Mouse (Mus musculus) midbrain, embryonic 11.5 days (tissue): Measurements from ENCODE around the gene Erv3. TPM values are rescaled to one million over a fixed set of nuclear protein-coding genes. Genes with fewer than 3 reads are reported as not detected.

Source experiments
- ATAC-seq: fragments of 200-750 bp; cut with Nextera tagmentation; 2 replicates; pipeline ENCODE4 v1.8.0; 2017; ENCODE audit warnings: moderate TSS enrichment, moderate library complexity; ENCODE audit not compliant: low FRiP score
- DNase-seq: peaks from one replicate; pipeline ENCODE4 v3.0.0; 2015; ENCODE audit warnings: low spot score; ENCODE audit errors: missing footprints
- H3K27ac ChIP-seq: fragments of 300-500 bp; sonication (generic); 2 replicates; pipeline ENCODE4 v1.5.1; 2014; ENCODE audit warnings: low read depth, low read length
- H3K27me3 ChIP-seq: fragments of 300-500 bp; sonication (generic); 2 replicates; pipeline ENCODE4 v1.6.1; 2014; ENCODE audit warnings: mild to moderate bottlenecking, low read length, moderate library complexity, mixed read lengths; ENCODE audit not compliant: control insufficient read depth, insufficient read depth
- H3K36me3 ChIP-seq: fragments of 300-500 bp; sonication (generic); 2 replicates; pipeline ENCODE4 v1.6.1; 2014; ENCODE audit warnings: mild to moderate bottlenecking, low read length, moderate library complexity, mixed read lengths; ENCODE audit not compliant: control insufficient read depth, insufficient read depth
- H3K4me1 ChIP-seq: fragments of 300-500 bp; sonication (generic); 2 replicates; pipeline ENCODE4 v1.6.1; 2014; ENCODE audit warnings: low read length; ENCODE audit not compliant: control insufficient read depth, insufficient read depth
- H3K4me2 ChIP-seq: fragments of 300-500 bp; sonication (generic); 2 replicates; pipeline ENCODE4 v1.6.1; 2014; ENCODE audit warnings: mild to moderate bottlenecking, moderate library complexity
- H3K4me3 ChIP-seq: fragments of 300-500 bp; sonication (generic); 2 replicates; pipeline ENCODE4 v1.5.1; 2014; ENCODE audit warnings: low read depth, low read length
- H3K9ac ChIP-seq: fragments of 300-500 bp; sonication (generic); 2 replicates; pipeline ENCODE4 v1.6.1; 2014; ENCODE audit warnings: low read length
- H3K9me3 ChIP-seq: fragments of 300-500 bp; sonication (generic); 2 replicates; pipeline ENCODE4 v1.6.1; 2016; ENCODE audit warnings: low read length; ENCODE audit not compliant: control insufficient read depth
- WGBS: fragments of 180-500 bp; shearing (Covaris S2); extraction: QIAGEN DNeasy Blood & Tissue Kit; methylation state at CpG from one replicate; pipeline ENCODE4 v1.1.7; 2014; 5-methylcytosine and 5-hydroxymethylcytosine counted together
- polyA plus RNA-seq: library from polyadenylated mRNA; unstranded; fragments of >200 nt; fragmentation: Nextera tagmentation; extraction: Ambion mirVana; gene quantifications from 2 replicates; pipeline ENCODE4 v1.2.1, GENCODE M21; 2014

The Erv3 gene
- polyA plus RNA-seq, 1 experiment from 2014 or later: not detected

DNA sequence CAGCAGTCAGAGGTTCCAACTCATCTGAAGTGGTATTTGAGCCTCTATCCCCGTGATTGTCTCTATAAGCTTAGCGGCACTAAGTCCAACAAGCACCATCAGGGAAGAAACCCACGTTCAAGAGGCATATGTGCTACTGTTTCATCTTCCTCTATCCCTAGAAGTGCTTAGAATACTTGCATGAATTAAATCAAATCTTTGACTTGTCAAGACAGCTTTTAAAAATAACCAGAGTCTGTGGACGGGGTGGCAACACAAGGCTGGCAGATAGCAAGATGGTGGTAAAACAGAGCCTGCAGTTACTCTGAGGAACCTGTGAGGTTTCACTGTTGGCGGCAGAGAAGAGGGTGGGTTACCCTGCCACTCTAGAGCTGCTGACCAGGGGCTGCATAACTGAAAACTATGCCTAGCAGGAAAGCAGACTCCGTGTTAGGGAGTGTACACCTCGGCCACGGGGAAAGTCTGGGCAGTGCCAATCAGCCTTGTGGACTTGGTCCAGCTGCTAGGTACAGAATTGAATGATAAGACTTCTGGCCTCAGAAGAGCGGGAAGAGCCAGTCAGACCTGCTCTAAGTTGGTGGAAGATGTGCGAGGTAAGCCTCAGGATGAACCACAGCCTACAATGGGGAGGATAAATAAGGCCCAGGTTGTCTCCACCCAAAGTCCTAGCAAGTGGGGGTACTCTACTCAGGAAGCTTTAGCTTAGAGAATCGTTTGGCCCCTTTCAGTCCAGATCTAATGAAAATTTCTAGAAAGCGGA lies 8.0 kb downstream of the Erv3 start:
- Histone ChIP-seq H3K4me1 (peaks cover 8% of the 10 kb centered on the region), H3K9me3 (no peaks in the 10 kb centered on the region), H3K36me3 (no peaks in the 10 kb centered on the region), H3K4me2 (no peak overlapping the region), H3K27me3 (no peaks in the 10 kb centered on the region), H3K9ac (no peak overlapping the region), H3K27ac (no peak overlapping the region), H3K4me3 (no peak overlapping the region)
- WGBS: 89% methylated on average over 12 of the region's 12 CpGs
- DNase-seq: no peak
- no peak for ATAC-seq

DNA sequence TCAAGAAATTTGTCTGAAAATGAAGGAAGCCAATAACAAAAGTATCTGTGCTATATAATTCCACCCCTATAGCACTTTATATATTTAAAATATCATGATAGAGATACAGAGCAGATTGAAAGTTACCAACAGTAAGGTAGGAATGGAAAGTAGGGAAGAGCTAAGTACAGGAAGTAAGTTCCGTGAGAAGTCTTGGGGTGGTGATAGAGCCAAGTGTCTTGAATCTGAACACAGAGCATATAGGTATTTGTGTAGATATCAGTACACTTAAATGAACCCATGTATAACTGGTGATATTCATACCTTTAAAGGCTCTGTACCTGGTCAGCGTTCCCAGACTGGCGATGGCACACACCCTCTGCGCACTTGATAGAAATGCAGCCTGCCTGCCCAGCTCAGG lies 9.5 kb downstream of the Erv3 start:
- H3K4me1 ChIP-seq: peaks cover 8% of the 10 kb centered on the region
- H3K9me3 ChIP-seq: no peaks in the 10 kb centered on the region
- no peaks in the 10 kb centered on the region for H3K36me3 ChIP-seq
- H3K27me3 ChIP-seq: no peaks in the 10 kb centered on the region
- no peak overlapping the region for H3K27ac ChIP-seq
- H3K9ac ChIP-seq: no peak overlapping the region
- 95% methylated on average over 4 of the region's 4 CpGs for WGBS
- ATAC-seq (no peak), DNase-seq (peak; percentile 23)
- H3K4me2 ChIP-seq: no peak overlapping the region
- no peak overlapping the region for H3K4me3 ChIP-seq

DNA sequence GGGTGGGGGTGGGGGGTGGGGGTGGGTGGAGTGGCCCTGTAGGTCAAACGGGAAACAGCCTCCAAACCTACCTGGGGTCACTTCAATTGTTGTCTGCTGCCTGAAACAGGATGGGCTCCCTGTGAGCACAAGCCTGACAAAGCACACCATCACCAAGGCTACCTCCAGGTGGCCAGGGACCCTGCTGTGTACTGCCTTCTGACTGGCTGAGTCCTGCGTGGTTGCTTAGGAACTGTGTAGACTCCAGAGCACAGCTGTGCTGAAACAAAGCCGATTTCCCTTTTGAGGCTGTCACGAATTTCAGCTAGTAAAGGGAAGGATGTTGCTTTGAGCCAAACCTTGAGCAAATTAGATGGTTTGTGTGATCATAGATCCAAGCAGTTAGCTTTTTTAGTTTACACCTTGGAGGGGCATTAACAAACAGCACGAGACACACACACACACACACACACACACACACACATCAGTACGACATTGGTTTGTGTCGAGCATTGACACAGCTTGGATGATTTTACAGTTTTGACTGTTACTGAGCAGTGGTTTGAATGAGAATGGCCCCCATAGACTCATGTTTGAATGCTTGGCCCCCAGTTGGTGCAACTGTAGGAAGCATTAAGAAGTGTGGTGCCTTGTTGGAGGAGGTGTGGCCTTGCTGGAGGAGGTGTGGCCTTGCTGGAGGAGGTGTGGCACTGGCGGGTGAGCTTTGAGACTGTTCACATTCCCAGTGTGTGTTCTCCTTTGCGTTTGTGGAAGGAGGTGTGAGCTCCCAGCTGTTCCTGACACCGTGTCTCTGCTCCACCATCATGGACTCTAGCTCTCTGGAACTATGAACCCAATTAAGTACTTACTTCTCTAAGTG lies 11.8 kb downstream of the Erv3 start:
- H3K9me3 ChIP-seq: no peaks in the 10 kb centered on the region
- H3K4me1 ChIP-seq: peaks cover 8% of the 10 kb centered on the region
- no peaks in the 10 kb centered on the region for H3K27me3 ChIP-seq
- H3K4me2 ChIP-seq: peak overlapping the region; percentile 32
- DNase-seq: peak; percentile 93
- H3K9ac ChIP-seq: no peak overlapping the region; the same call in 1 of the 2 replicates
- H3K36me3 ChIP-seq: no peaks in the 10 kb centered on the region
- 3% methylated on average over 10 of the region's 10 CpGs for whole genome bisulfite sequencing
- H3K4me3 ChIP-seq: no peak overlapping the region
- peak overlapping the region; percentile 57 for H3K27ac ChIP-seq
- ATAC-seq: peak; percentile 97

DNA sequence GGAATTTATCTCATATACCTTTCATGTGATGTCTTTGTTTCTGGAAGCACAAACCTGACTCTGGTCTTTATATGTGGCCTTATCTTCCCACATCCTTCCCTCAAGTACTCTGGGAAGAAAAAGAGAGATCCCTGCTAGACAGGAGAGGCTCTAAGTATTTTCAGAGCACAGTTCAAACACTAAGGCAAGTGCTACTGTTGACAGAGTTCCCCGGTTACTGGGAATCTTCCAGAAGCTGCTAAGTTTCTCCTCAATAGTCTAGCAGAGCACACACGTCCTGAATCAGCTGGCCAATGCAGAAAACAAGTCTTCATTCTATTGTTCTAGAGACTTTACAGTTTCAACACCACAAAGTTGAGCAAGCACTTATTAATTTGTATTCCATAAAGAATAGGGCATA lies 12.7 kb downstream of the Erv3 start:
- H3K4me2 ChIP-seq: no peak overlapping the region
- peak overlapping the region; percentile 57 for H3K27ac ChIP-seq

DNA sequence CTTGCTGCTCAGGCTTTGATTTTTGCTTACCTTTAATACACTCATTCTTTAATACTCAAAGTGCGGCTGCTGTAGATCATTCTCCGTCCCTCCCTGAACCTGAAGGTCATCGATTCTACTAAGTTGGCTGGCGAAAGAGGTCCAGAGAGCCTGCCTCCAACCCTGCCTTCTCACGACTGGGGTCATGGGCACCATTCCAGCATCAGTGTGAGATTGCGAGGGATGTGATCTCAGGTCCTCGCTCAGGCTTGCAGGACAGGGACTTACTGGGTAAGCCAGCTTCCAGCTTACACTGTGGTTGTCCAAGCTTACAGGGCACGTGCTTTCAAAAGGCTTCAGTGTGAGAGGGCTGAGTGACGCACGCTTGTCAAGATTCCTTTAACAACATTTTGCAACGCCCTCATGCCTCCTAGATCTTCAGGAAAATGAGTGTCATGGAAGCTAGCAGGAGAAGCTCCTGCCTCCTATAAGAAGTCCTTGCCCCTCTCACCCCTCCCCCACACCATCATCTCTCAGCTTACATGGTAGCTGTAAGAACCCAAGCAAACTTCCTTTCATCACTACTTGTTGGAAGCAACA lies 13.3 kb downstream of the Erv3 start:
- no peak for DNase-seq
- Histone ChIP-seq H3K27me3 (no peaks in the 10 kb centered on the region), H3K4me2 (no peak overlapping the region), H3K4me1 (peaks cover 10% of the 10 kb centered on the region), H3K9ac (no peak overlapping the region), H3K36me3 (no peaks in the 10 kb centered on the region), H3K4me3 (no peak overlapping the region), H3K27ac (no peak overlapping the region), H3K9me3 (no peaks in the 10 kb centered on the region)
- WGBS: 74% methylated on average over 11 of the region's 11 CpGs
- ATAC-seq: no peak

More for the DNA sequence above, 12.7 kb downstream of the Erv3 start:
- Histone ChIP-seq H3K9me3 (no peaks in the 10 kb centered on the region), H3K36me3 (no peaks in the 10 kb centered on the region), H3K4me3 (no peak overlapping the region), H3K9ac (no peak overlapping the region), H3K4me1 (peaks cover 8% of the 10 kb centered on the region), H3K27me3 (no peaks in the 10 kb centered on the region)
- DNase-seq (peak; percentile 85), ATAC-seq (no peak)
- WGBS: 39% methylated on average over 2 of the region's 2 CpGs

DNA sequence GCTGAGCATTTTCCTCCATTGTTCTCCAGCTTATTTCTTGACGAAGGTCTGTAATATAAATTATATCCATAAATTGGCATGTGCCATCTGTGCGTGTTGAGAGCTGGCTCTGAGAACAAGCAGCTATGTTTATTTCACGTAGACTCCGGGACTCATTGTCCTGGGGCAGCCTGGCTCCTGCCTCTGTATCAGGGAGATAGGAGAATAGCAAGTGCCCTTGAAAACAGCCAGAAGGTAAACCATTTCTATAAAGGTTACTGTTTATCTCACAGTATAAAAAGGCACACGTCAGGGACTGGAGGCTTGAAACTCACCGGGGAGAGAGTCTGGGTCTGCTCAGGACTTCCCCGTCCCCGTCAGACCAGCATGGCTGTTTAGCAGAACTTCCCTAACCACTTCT lies 13.9 kb downstream of the Erv3 start:
- H3K9ac ChIP-seq: no peak overlapping the region
- ATAC-seq (no peak), DNase-seq (no peak)
- H3K4me2 ChIP-seq: no peak overlapping the region
- H3K4me3 ChIP-seq: no peak overlapping the region
- no peaks in the 10 kb centered on the region for H3K27me3 ChIP-seq
- peaks cover 14% of the 10 kb centered on the region for H3K4me1 ChIP-seq
- H3K36me3 ChIP-seq: no peaks in the 10 kb centered on the region
- no peaks in the 10 kb centered on the region for H3K9me3 ChIP-seq
- no peak overlapping the region for H3K27ac ChIP-seq
- WGBS: 77% methylated on average over 8 of the region's 8 CpGs

DNA sequence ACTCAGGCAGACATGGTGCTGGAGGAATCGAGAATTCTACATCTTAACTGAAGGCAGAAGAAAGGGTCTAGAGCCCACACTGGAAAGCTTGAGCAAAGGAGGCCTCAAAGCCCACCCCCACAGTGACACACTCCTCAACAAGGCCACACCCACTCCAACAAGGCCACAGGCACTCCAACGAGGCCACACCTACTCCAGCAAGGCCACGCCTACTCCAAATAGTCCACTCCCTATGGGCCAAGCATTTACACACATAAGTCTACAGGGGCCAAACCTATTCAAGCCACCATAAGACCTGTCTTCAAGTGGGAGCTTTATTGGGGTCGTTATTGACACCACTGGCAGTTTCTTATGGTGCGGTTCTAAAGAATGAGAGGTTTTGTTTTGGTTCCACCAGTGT lies 17.0 kb downstream of the Erv3 start:
- DNase-seq (peak; percentile 75), ATAC-seq (no peak)
- H3K4me3 ChIP-seq: no peak overlapping the region
- WGBS: 87% methylated on average over 5 of the region's 5 CpGs
- no peaks in the 10 kb centered on the region for H3K27me3 ChIP-seq
- H3K4me2 ChIP-seq: no peak overlapping the region
- H3K27ac ChIP-seq: no peak overlapping the region
- no peak overlapping the region for H3K9ac ChIP-seq
- H3K4me1 ChIP-seq: peaks cover 16% of the 10 kb centered on the region
- no peaks in the 10 kb centered on the region for H3K36me3 ChIP-seq
- H3K9me3 ChIP-seq: no peaks in the 10 kb centered on the region

DNA sequence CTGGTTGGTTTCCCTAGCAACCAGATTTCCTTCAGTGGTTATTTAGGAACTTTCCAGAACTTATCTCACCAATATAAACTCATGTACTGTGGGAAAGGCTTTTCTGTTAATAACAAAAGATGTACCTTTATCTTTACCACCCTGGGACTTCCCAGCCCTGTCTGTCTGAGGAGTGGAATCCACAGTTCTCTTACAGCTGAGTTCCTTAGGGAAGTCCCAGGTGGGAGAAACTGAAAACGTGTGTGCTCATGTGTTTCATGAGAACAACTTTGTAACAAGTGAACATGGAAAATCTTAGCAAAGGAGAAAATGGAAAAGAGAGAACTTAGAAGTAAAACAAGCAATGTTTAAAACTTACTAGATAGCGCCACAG lies 18.2 kb downstream of the Erv3 start:
- H3K27ac ChIP-seq: no peak overlapping the region
- H3K9me3 ChIP-seq: no peaks in the 10 kb centered on the region
- no peak overlapping the region for H3K4me2 ChIP-seq
- no peaks in the 10 kb centered on the region for H3K36me3 ChIP-seq
- no peak overlapping the region for H3K4me3 ChIP-seq
- H3K9ac ChIP-seq: no peak overlapping the region
- 62% methylated on average over 2 of the region's 2 CpGs for WGBS
- DNase-seq (no peak), ATAC-seq (no peak)
- H3K4me1 ChIP-seq: peaks cover 8% of the 10 kb centered on the region; the same call in 1 of the 2 replicates
- H3K27me3 ChIP-seq: no peaks in the 10 kb centered on the region
